Mouse (Mus musculus): ENCODE results near the gene Tada3. TPM values are rescaled to one million over a fixed set of nuclear protein-coding genes. Genes with fewer than 3 reads are reported as not detected.

Gene Tada3
- polyA plus RNA-seq, 1 experiment = 21.6 TPM

DNA sequence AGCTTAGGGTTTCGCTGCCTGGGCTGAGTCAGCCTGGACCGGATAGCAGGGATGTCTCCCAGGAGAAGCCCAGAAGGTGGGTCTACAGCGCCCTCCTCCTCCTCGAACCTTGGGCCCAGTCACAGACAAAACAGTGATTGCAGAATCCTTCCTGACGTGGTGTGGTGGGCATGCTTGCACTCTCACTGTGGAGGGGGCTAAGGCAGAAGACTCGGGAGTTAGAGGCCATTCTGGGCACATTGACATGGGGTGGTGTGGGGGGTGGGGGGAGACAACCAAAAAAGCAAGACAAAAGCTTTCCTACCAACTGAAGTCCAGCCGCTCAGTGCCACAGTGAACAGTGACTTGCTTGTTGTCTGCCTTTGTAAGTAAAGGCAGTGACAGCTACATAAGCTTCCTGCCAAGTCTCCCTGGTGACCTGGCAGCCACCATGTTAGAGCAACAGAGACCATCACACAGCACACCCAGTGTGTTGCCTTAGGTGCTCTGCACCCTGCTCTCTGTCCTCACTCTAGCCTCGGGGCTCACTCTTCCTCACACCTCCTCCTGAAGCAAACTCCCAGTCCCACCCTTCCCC, 6.8 kb upstream of the Tada3 start:
- 87% methylated on average over 8 of the region's 8 CpGs for WGBS
- peaks cover 4% of the 10 kb centered on the region for H3K4me1 ChIP-seq (ENCODE audit: control insufficient read depth, insufficient read depth, low read length)
- H3K27ac ChIP-seq (ENCODE audit: control insufficient read depth, insufficient read depth, low read depth, low read length, poor library complexity) = no peak overlapping the region
- H3K4me3 ChIP-seq (replicated peaks; ENCODE audit: control insufficient read depth, low read depth, low read length) = no peak overlapping the region
- TF ChIP-seq CTCF (IDR thresholded peaks at IDR 0.05; ENCODE audit: control insufficient read depth, insufficient read depth, low read length) (no peak), POLR2A (IDR thresholded peaks at IDR 0.05; ENCODE audit: borderline replicate concordance, control insufficient read depth, low read depth, low read length) (no peak)

DNA sequence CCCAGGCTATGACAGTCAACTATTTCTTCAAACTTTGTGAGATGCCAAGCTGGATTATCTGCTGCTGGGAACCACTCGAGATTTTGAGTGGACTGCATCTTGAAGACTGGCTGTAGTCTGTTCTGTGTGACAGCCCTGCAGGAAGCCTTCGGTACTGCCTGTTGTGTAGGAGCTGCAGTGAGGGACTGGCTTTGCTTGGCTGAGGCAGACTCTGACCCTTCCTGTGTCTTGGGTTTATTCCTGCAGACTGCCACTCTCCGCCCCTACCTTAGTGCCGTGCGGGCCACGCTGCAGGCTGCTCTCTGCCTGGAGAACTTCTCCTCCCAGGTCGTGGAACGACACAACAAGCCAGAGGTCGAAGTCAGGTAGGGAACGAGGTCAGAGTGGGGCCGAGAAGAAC, 2.8 kb upstream of the Tada3 start:
- 87% methylated on average over 11 of the region's 11 CpGs for WGBS
- H3K4me3 ChIP-seq (replicated peaks; ENCODE audit: control insufficient read depth, low read depth, low read length) = no peak overlapping the region
- TF ChIP-seq POLR2A (IDR thresholded peaks at IDR 0.05; ENCODE audit: borderline replicate concordance, control insufficient read depth, low read depth, low read length) = peak; percentile 28; the same call in 1 of the 2 replicates
- no peak for TF ChIP-seq CTCF (IDR thresholded peaks at IDR 0.05; ENCODE audit: control insufficient read depth, insufficient read depth, low read length)
- no peak overlapping the region for H3K27ac ChIP-seq (ENCODE audit: control insufficient read depth, insufficient read depth, low read depth, low read length, poor library complexity)
- H3K4me1 ChIP-seq (ENCODE audit: control insufficient read depth, insufficient read depth, low read length) = peaks cover 4% of the 10 kb centered on the region

DNA sequence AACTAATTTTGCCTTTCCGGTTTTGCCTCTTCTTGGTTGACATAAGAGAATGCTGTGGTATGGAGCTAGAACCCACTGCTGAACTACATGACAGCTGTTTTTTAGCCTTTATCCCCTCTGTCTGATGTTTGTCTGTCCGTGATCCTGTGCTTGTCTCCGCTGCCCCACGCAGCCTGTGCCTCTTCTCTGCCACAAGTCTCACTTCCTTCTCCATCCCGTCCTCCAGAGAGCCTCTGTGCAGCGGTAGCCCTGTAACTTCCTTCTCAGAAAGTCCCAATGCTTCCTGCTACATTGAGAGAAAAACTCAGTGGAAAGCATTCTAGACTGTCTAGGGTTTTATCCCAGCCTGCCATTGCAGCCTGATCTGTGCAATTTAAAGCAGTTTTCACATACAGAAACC, 1.6 kb upstream of the Tada3 start:
- TF ChIP-seq POLR2A (IDR thresholded peaks at IDR 0.05; ENCODE audit: borderline replicate concordance, control insufficient read depth, low read depth, low read length) (no peak), CTCF (IDR thresholded peaks at IDR 0.05; ENCODE audit: control insufficient read depth, insufficient read depth, low read length) (no peak)
- under 1% methylated on average over 6 of the region's 6 CpGs for WGBS
- H3K4me1 ChIP-seq (ENCODE audit: control insufficient read depth, insufficient read depth, low read length) = peaks cover 4% of the 10 kb centered on the region
- peak overlapping the region; percentile 93 for H3K4me3 ChIP-seq (replicated peaks; ENCODE audit: control insufficient read depth, low read depth, low read length)
- H3K27ac ChIP-seq (ENCODE audit: control insufficient read depth, insufficient read depth, low read depth, low read length, poor library complexity) = peak overlapping the region; percentile 21; the same call in 1 of the 2 replicates

DNA sequence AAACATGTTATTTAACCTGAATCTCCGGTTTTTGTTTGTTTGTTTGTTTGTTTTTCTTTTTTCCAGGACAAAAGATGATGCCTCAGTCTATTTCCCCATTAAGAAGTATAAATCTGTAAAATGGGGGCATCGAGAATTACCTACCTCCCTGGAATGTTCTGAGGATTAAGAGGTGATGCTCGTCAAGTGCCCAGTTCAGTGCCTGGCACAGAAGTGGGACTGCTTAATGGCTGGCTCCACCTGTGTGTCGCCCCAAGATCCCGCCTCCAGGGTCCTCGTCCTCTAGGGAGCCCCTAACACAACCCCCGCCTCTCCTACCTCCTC, 549 bp downstream of the Tada3 start:
- no peak for TF ChIP-seq POLR2A (IDR thresholded peaks at IDR 0.05; ENCODE audit: borderline replicate concordance, control insufficient read depth, low read depth, low read length)
- TF ChIP-seq CTCF (IDR thresholded peaks at IDR 0.05; ENCODE audit: control insufficient read depth, insufficient read depth, low read length) = no peak
- Histone ChIP-seq H3K4me3 (replicated peaks; ENCODE audit: control insufficient read depth, low read depth, low read length) (peak overlapping the region; percentile 93), H3K4me1 (ENCODE audit: control insufficient read depth, insufficient read depth, low read length) (peaks cover 4% of the 10 kb centered on the region), H3K27ac (ENCODE audit: control insufficient read depth, insufficient read depth, low read depth, low read length, poor library complexity) (peak overlapping the region; percentile 90)
- WGBS = 2% methylated on average over 7 of the region's 7 CpGs

DNA sequence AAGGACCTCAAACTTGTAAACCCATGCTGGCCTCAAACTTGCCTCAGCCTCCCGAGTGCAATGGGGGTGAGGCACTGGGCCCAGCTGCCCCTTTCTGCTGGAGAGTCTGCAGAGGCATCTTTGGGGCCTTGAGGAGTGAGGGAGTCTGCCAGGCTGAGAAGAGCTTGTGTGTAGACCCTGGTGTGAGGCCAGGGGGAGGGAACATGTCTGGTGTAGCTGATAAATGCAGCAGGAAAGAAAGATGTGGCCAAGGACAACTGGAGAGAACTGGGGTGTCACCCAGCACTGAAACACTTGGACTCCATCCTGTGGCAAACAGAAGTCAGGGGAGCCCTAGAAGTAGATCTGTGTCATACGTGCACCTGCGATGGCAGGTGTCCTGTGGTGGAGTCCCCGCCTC, 4.2 kb downstream of the Tada3 start:
- H3K27ac ChIP-seq (ENCODE audit: control insufficient read depth, insufficient read depth, low read depth, low read length, poor library complexity) = no peak overlapping the region
- H3K4me1 ChIP-seq (ENCODE audit: control insufficient read depth, insufficient read depth, low read length) = no peaks in the 10 kb centered on the region
- 67% methylated on average over 4 of the region's 4 CpGs for WGBS
- TF ChIP-seq POLR2A (IDR thresholded peaks at IDR 0.05; ENCODE audit: borderline replicate concordance, control insufficient read depth, low read depth, low read length) = no peak
- no peak for TF ChIP-seq CTCF (IDR thresholded peaks at IDR 0.05; ENCODE audit: control insufficient read depth, insufficient read depth, low read length)
- no peak overlapping the region for H3K4me3 ChIP-seq (replicated peaks; ENCODE audit: control insufficient read depth, low read depth, low read length)

DNA sequence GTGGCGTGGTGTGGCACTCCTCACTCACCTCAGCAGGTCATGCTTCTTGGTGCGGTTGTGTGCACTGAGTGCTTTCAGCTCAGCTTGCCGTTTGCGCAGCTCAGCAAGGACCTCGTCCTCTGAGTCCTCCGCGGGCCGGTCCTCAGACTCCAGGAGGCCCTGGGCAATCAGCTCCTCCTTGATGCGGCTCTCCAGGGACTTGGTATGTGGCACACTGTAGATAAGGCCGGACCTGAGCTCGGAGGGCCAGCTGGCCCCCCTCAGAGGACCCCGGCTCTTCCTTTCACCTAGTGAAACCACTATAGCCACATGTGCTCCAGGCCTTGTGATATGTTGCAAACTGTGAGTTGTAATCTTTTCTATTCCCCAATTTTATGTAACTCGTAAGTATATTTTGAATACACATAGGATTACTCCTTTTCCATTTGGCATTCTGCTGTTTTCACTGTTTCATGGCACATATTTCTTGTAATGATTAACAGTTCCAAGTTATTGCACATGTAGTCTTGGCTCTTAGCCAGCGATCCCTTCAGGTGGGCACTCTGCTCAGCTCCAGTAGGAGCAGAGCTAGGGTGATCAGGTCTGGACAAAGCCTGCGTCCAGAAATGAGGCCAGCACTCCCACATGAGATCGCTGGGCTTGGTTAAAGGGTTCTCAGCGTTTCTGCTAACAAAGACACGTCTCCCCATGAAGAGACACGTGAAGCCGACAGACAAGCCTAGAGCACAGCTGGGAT, 7.3 kb downstream of the Tada3 start:
- Histone ChIP-seq H3K27ac (ENCODE audit: control insufficient read depth, insufficient read depth, low read depth, low read length, poor library complexity) (no peak overlapping the region), H3K4me1 (ENCODE audit: control insufficient read depth, insufficient read depth, low read length) (no peaks in the 10 kb centered on the region), H3K4me3 (replicated peaks; ENCODE audit: control insufficient read depth, low read depth, low read length) (no peak overlapping the region)
- TF ChIP-seq POLR2A (IDR thresholded peaks at IDR 0.05; ENCODE audit: borderline replicate concordance, control insufficient read depth, low read depth, low read length) = no peak
- TF ChIP-seq CTCF (IDR thresholded peaks at IDR 0.05; ENCODE audit: control insufficient read depth, insufficient read depth, low read length) = no peak
- 92% methylated on average over 20 of the region's 20 CpGs for WGBS

DNA sequence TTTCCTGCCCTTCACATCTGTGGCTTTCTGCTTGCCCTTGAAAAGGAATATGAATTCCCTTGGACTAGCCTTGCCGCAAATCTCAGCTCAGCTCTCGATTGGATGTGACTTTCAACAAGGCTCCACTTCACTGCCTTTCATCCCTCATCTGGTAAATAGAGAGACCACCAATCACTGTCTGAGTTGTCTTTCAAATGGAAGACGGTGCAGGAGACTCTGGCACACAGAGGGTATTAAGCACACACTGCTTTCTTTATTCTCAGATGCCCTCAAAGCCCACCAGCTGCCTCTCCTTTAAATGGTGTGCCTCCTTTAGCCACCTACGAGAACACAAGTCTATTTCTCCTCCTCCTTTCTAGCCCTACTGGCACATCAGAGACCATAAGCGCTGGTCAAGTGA, 9.1 kb downstream of the Tada3 start:
- WGBS = 89% methylated on average over 5 of the region's 5 CpGs
- Histone ChIP-seq H3K27ac (ENCODE audit: control insufficient read depth, insufficient read depth, low read depth, low read length, poor library complexity) (no peak overlapping the region), H3K4me3 (replicated peaks; ENCODE audit: control insufficient read depth, low read depth, low read length) (no peak overlapping the region), H3K4me1 (ENCODE audit: control insufficient read depth, insufficient read depth, low read length) (no peaks in the 10 kb centered on the region)
- TF ChIP-seq CTCF (IDR thresholded peaks at IDR 0.05; ENCODE audit: control insufficient read depth, insufficient read depth, low read length) (no peak), POLR2A (IDR thresholded peaks at IDR 0.05; ENCODE audit: borderline replicate concordance, control insufficient read depth, low read depth, low read length) (no peak)

DNA sequence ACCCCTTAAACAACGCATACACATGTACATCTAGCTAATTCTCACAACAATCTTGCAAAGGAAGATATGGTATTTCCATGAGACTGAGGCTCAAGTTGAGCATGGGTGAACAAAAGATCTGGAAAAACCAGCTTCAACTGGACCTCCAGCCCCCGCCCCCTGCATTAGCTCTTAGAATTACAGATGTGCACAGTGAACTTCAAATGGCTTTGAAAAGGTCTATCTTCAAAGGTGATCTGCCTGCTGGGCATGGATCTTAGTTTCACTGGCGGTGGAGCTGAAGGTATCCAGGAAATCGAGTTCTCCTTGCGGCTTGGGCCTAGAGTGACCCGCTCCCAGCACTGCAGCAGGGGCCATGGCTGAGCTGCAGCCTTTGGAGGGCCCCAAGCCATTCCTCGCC, 9.6 kb downstream of the Tada3 start:
- TF ChIP-seq CTCF (IDR thresholded peaks at IDR 0.05; ENCODE audit: control insufficient read depth, insufficient read depth, low read length) = no peak
- Histone ChIP-seq H3K4me3 (replicated peaks; ENCODE audit: control insufficient read depth, low read depth, low read length) (no peak overlapping the region), H3K27ac (ENCODE audit: control insufficient read depth, insufficient read depth, low read depth, low read length, poor library complexity) (no peak overlapping the region), H3K4me1 (ENCODE audit: control insufficient read depth, insufficient read depth, low read length) (no peaks in the 10 kb centered on the region)
- 91% methylated on average over 7 of the region's 7 CpGs for WGBS
